Mouse (Mus musculus) liver, embryonic 15.5 days (tissue): ENCODE results near the gene Asb15. TPM values are rescaled to one million over a fixed set of nuclear protein-coding genes. Genes with fewer than 3 reads are reported as not detected.

Source experiments
- ATAC-seq: fragments of 200-750 bp; cut with Nextera tagmentation; 2 replicates; pipeline ENCODE4 v1.8.0; 2017; ENCODE audit warnings: moderate number of reproducible peaks, mild to moderate bottlenecking, moderate library complexity; ENCODE audit not compliant: insufficient read depth
- H3K27ac ChIP-seq: fragments of 300-500 bp; sonication (generic); replicated peaks from 2 replicates; pipeline ENCODE4 v1.5.1; 2015; ENCODE audit warnings: mild to moderate bottlenecking, inconsistent platforms
- H3K27me3 ChIP-seq: fragments of 300-500 bp; sonication (generic); 2 replicates; pipeline ENCODE4 v1.6.1; 2015; ENCODE audit warnings: mild to moderate bottlenecking, inconsistent platforms
- H3K36me3 ChIP-seq: fragments of 300-500 bp; sonication (generic); replicated peaks from 2 replicates; pipeline ENCODE4 v1.6.1; 2015; ENCODE audit warnings: moderate library complexity, mild to moderate bottlenecking, inconsistent platforms
- H3K4me1 ChIP-seq: fragments of 300-500 bp; sonication (generic); replicated peaks from 2 replicates; pipeline ENCODE4 v1.6.1; 2015; ENCODE audit warnings: inconsistent platforms
- H3K4me2 ChIP-seq: fragments of 300-500 bp; sonication (generic); 2 replicates; pipeline ENCODE4 v1.6.1; 2015; ENCODE audit warnings: moderate library complexity, mild to moderate bottlenecking, inconsistent platforms
- H3K4me3 ChIP-seq: fragments of 300-500 bp; sonication (generic); replicated peaks from 2 replicates; pipeline ENCODE4 v1.5.1; 2015; ENCODE audit warnings: mild to moderate bottlenecking, inconsistent platforms
- H3K9ac ChIP-seq: fragments of 300-500 bp; sonication (generic); 2 replicates; pipeline ENCODE4 v1.6.1; 2015; ENCODE audit warnings: moderate library complexity, mild to moderate bottlenecking, inconsistent platforms
- H3K9me3 ChIP-seq: fragments of 300-500 bp; sonication (generic); replicated peaks from 2 replicates; pipeline ENCODE4 v1.6.1; 2016; ENCODE audit warnings: inconsistent platforms
- WGBS: fragments of 180-500 bp; shearing (Covaris S2); methylation state at CpG from one replicate; pipeline ENCODE4 v1.1.7; 2015; ENCODE audit warnings: mixed read lengths; ENCODE audit not compliant: insufficient replicate concordance; 5-methylcytosine and 5-hydroxymethylcytosine counted together
- polyA plus RNA-seq: library from polyadenylated mRNA; unstranded; fragments of >200 nt; fragmentation: Nextera tagmentation; extraction: Ambion mirVana; gene quantifications from 2 replicates; pipeline ENCODE4 v1.2.1, GENCODE M21; 2015

The Asb15 gene
- polyA plus RNA-seq, 1 experiment from 2014 or later, result 0.02 TPM

- no peak overlapping the region for H3K9ac ChIP-seq
- no peak overlapping the region for H3K4me2 ChIP-seq
- no peaks in the 10 kb centered on the region for H3K36me3 ChIP-seq
- no peak overlapping the region for H3K27ac ChIP-seq
- H3K9me3 ChIP-seq, result no peaks in the 10 kb centered on the region
- H3K4me1 ChIP-seq, result no peaks in the 10 kb centered on the region
- H3K27me3 ChIP-seq, result no peaks in the 10 kb centered on the region
- WGBS, result 63% methylated on average over 3 of the region's 3 CpGs
- no peak overlapping the region for H3K4me3 ChIP-seq
- ATAC-seq, result no peak
Measured at GRCm38 (mm10) chr6:24538435-24538834, 10.5 kb downstream of the Asb15 start.

- no peak overlapping the region for H3K27ac ChIP-seq
- WGBS, result 41% methylated on average over 4 of the region's 4 CpGs
Measured at GRCm38 (mm10) chr6:24540106-24540505, 12.2 kb downstream of the Asb15 start.

GRCm38 (mm10) chr6:24542393-24542792 lies 14.4 kb downstream of the Asb15 start:
- Histone ChIP-seq H3K9ac (no peak overlapping the region), H3K27me3 (no peaks in the 10 kb centered on the region), H3K27ac (no peak overlapping the region), H3K4me2 (no peak overlapping the region), H3K4me3 (no peak overlapping the region), H3K36me3 (no peaks in the 10 kb centered on the region), H3K4me1 (no peaks in the 10 kb centered on the region), H3K9me3 (no peaks in the 10 kb centered on the region)
- no peak for ATAC-seq

More at GRCm38 (mm10) chr6:24540106-24540505, 12.2 kb downstream of the Asb15 start:
- Histone ChIP-seq H3K4me2 (no peak overlapping the region), H3K9ac (no peak overlapping the region), H3K36me3 (no peaks in the 10 kb centered on the region), H3K27me3 (no peaks in the 10 kb centered on the region), H3K4me3 (no peak overlapping the region), H3K9me3 (no peaks in the 10 kb centered on the region), H3K4me1 (no peaks in the 10 kb centered on the region)
- no peak for ATAC-seq

- H3K27ac ChIP-seq, result no peak overlapping the region
- no peaks in the 10 kb centered on the region for H3K9me3 ChIP-seq
- H3K4me3 ChIP-seq, result no peak overlapping the region
- WGBS, result 60% methylated on average over 6 of the region's 6 CpGs
- ATAC-seq, result no peak
- no peaks in the 10 kb centered on the region for H3K4me1 ChIP-seq
- no peaks in the 10 kb centered on the region for H3K27me3 ChIP-seq
- H3K9ac ChIP-seq, result no peak overlapping the region
- H3K4me2 ChIP-seq, result no peak overlapping the region
- no peaks in the 10 kb centered on the region for H3K36me3 ChIP-seq
Measured at GRCm38 (mm10) chr6:24543119-24543591, 15.2 kb downstream of the Asb15 start.

- H3K36me3 ChIP-seq, result no peaks in the 10 kb centered on the region
- no peaks in the 10 kb centered on the region for H3K27me3 ChIP-seq
- H3K9me3 ChIP-seq, result no peaks in the 10 kb centered on the region
- H3K9ac ChIP-seq, result no peak overlapping the region
- WGBS, result 30% methylated on average over 1 of the region's 1 CpGs
- no peak overlapping the region for H3K4me3 ChIP-seq
- no peak overlapping the region for H3K27ac ChIP-seq
- no peak for ATAC-seq
- no peak overlapping the region for H3K4me2 ChIP-seq
- H3K4me1 ChIP-seq, result no peaks in the 10 kb centered on the region
Measured at GRCm38 (mm10) chr6:24546716-24547420, 18.9 kb downstream of the Asb15 start.

GRCm38 (mm10) chr6:24549801-24550200 lies 21.9 kb downstream of the Asb15 start:
- Histone ChIP-seq H3K4me2 (no peak overlapping the region), H3K9ac (no peak overlapping the region), H3K27ac (no peak overlapping the region), H3K27me3 (no peaks in the 10 kb centered on the region), H3K4me3 (no peak overlapping the region), H3K9me3 (no peaks in the 10 kb centered on the region), H3K4me1 (no peaks in the 10 kb centered on the region), H3K36me3 (no peaks in the 10 kb centered on the region)
- WGBS, result 24% methylated on average over 2 of the region's 2 CpGs
- ATAC-seq, result no peak

GRCm38 (mm10) chr6:24552046-24552445 lies 24.1 kb downstream of the Asb15 start:
- no peak overlapping the region for H3K4me2 ChIP-seq
- ATAC-seq, result no peak
- H3K4me3 ChIP-seq, result no peak overlapping the region
- H3K36me3 ChIP-seq, result no peaks in the 10 kb centered on the region
- no peaks in the 10 kb centered on the region for H3K9me3 ChIP-seq
- 36% methylated on average over 7 of the region's 7 CpGs for WGBS
- no peak overlapping the region for H3K9ac ChIP-seq
- no peaks in the 10 kb centered on the region for H3K4me1 ChIP-seq
- H3K27me3 ChIP-seq, result no peaks in the 10 kb centered on the region
- H3K27ac ChIP-seq, result no peak overlapping the region

GRCm38 (mm10) chr6:24554427-24555086 lies 26.6 kb downstream of the Asb15 start:
- no peak for ATAC-seq
- Histone ChIP-seq H3K27ac (no peak overlapping the region), H3K36me3 (no peaks in the 10 kb centered on the region), H3K9me3 (no peaks in the 10 kb centered on the region), H3K4me1 (no peaks in the 10 kb centered on the region), H3K9ac (no peak overlapping the region), H3K4me3 (no peak overlapping the region), H3K27me3 (no peaks in the 10 kb centered on the region), H3K4me2 (no peak overlapping the region)
- WGBS, result 56% methylated on average over 11 of the region's 11 CpGs

- no peak for ATAC-seq
- Histone ChIP-seq H3K9ac (no peak overlapping the region), H3K36me3 (no peaks in the 10 kb centered on the region), H3K9me3 (no peaks in the 10 kb centered on the region), H3K27me3 (no peaks in the 10 kb centered on the region), H3K27ac (no peak overlapping the region), H3K4me2 (no peak overlapping the region), H3K4me1 (no peaks in the 10 kb centered on the region), H3K4me3 (no peak overlapping the region)
- 64% methylated on average over 2 of the region's 2 CpGs for WGBS
Measured at GRCm38 (mm10) chr6:24555488-24555887, 27.5 kb downstream of the Asb15 start.

- ATAC-seq, result no peak
- Histone ChIP-seq H3K9ac (no peak overlapping the region), H3K27ac (no peak overlapping the region), H3K4me2 (no peak overlapping the region), H3K4me3 (no peak overlapping the region), H3K9me3 (no peaks in the 10 kb centered on the region), H3K36me3 (no peaks in the 10 kb centered on the region), H3K4me1 (no peaks in the 10 kb centered on the region), H3K27me3 (no peaks in the 10 kb centered on the region)
- WGBS, result 50% methylated on average over 9 of the region's 9 CpGs
Measured at GRCm38 (mm10) chr6:24564081-24564480, 36.1 kb downstream of the Asb15 start.

- H3K36me3 ChIP-seq, result no peaks in the 10 kb centered on the region
- 67% methylated on average over 1 of the region's 1 CpGs for WGBS
- no peaks in the 10 kb centered on the region for H3K9me3 ChIP-seq
Measured at GRCm38 (mm10) chr6:24564886-24565285, 36.9 kb downstream of the Asb15 start.

More at GRCm38 (mm10) chr6:24564886-24565285, 36.9 kb downstream of the Asb15 start:
- Histone ChIP-seq H3K27me3 (no peaks in the 10 kb centered on the region), H3K4me3 (no peak overlapping the region), H3K4me2 (no peak overlapping the region), H3K4me1 (no peaks in the 10 kb centered on the region), H3K27ac (no peak overlapping the region), H3K9ac (no peak overlapping the region)
- no peak for ATAC-seq
